In the genomic region with DNA sequence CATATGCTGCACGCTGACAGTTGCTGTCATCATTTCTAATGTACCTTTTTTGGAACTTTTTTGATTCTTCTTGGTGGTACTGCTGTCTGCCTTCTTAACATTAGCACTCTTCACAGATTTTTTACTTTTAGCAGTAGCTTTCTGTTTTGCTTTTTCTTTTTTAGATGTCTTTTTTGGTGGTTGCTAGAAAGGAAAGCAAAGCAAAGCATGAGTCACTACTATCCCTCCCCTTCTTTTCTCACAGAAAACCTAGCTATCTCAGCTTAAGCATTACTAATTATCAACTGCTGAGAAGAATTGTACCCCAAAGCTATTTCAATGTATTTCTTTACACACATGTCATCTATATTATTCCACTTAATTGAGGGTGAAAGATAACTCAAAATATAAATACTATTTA, we compare ENCODE assay signal across 32 mouse cellular contexts.
"Had no signal": no experiment of that assay in that cellular context is flagged by ENCODE, and none has a peak within 500 bp of the region (broad histone marks: within the 10 kb centered on the region; RNA-seq: fewer than 3 reads in every experiment).

No protein-coding gene starts in this region.

- DNase-seq: left cerebral cortex, postnatal 4 days; liver; liver, embryonic 13.5 days; liver, postnatal 0 days; lung, adult 18-20 months; lung, adult 2 months; lung, embryonic 14.5 days; lung, postnatal 10 days; lung, postnatal 14 days; lung, postnatal 36 days; lung, postnatal 4 days; midbrain, embryonic 14.5 days had no signal

- ATAC-seq: liver, embryonic 12.5 days; liver, postnatal 0 days; lung, postnatal 0 days; midbrain, embryonic 13.5 days; midbrain, embryonic 15.5 days; midbrain, embryonic 16.5 days had no signal

- H3K9ac ChIP-seq: limb, embryonic 12.5 days; limb, embryonic 13.5 days; limb, embryonic 15.5 days; liver, embryonic 12.5 days; liver, embryonic 13.5 days; liver, embryonic 14.5 days; liver, embryonic 15.5 days; liver, postnatal 0 days; lung, embryonic 14.5 days; lung, embryonic 15.5 days; midbrain, embryonic 12.5 days; midbrain, embryonic 13.5 days; midbrain, embryonic 15.5 days; neural tube, embryonic 12.5 days had no signal

- H3K4me2 ChIP-seq: limb, embryonic 12.5 days; limb, embryonic 13.5 days; limb, embryonic 15.5 days; liver, embryonic 11.5 days; liver, embryonic 12.5 days; liver, embryonic 13.5 days; liver, embryonic 15.5 days; lung, embryonic 14.5 days; lung, embryonic 15.5 days; midbrain, embryonic 11.5 days; midbrain, embryonic 12.5 days; midbrain, embryonic 13.5 days; midbrain, embryonic 15.5 days; neural tube, embryonic 12.5 days had no signal

- H3K27me3 ChIP-seq: limb, embryonic 12.5 days; limb, embryonic 13.5 days; limb, embryonic 15.5 days; liver, embryonic 12.5 days; liver, embryonic 13.5 days; liver, embryonic 15.5 days; lung, embryonic 15.5 days; megakaryocyte, embryonic 14.5 days; midbrain, embryonic 12.5 days; midbrain, embryonic 13.5 days; midbrain, embryonic 15.5 days; neural tube, embryonic 12.5 days had no signal

- H3K4me1 ChIP-seq: limb, embryonic 10.5 days; limb, embryonic 12.5 days; liver, embryonic 12.5 days; liver, embryonic 13.5 days; liver, embryonic 15.5 days; lung, embryonic 15.5 days; megakaryocyte, embryonic 14.5 days; midbrain, embryonic 10.5 days; midbrain, embryonic 12.5 days; midbrain, embryonic 13.5 days; midbrain, embryonic 15.5 days; neural tube, embryonic 12.5 days had no signal

- H3K9me3 ChIP-seq: limb, embryonic 10.5 days; limb, embryonic 12.5 days; limb, embryonic 13.5 days; limb, embryonic 15.5 days; liver, embryonic 12.5 days; liver, embryonic 13.5 days; liver, embryonic 15.5 days; lung, embryonic 15.5 days; megakaryocyte, embryonic 14.5 days; midbrain, embryonic 10.5 days; midbrain, embryonic 12.5 days; midbrain, embryonic 13.5 days; midbrain, embryonic 15.5 days; neural tube, embryonic 12.5 days had no signal

- H3K4me3 ChIP-seq: limb, embryonic 10.5 days; limb, embryonic 12.5 days; limb, embryonic 13.5 days; limb, embryonic 15.5 days; liver, embryonic 12.5 days; liver, embryonic 13.5 days; liver, embryonic 15.5 days; lung, embryonic 15.5 days; megakaryocyte, embryonic 14.5 days; midbrain, embryonic 10.5 days; midbrain, embryonic 12.5 days; midbrain, embryonic 13.5 days; midbrain, embryonic 15.5 days; myocyte; neural tube, embryonic 12.5 days had no signal

- H3K27ac ChIP-seq: limb, embryonic 10.5 days; limb, embryonic 12.5 days; limb, embryonic 13.5 days; limb, embryonic 15.5 days; liver, embryonic 12.5 days; liver, embryonic 13.5 days; liver, embryonic 14.5 days; liver, embryonic 15.5 days; lung, embryonic 15.5 days; macrophage; midbrain, embryonic 10.5 days; midbrain, embryonic 12.5 days; midbrain, embryonic 13.5 days; midbrain, embryonic 15.5 days; neural tube, embryonic 12.5 days had no signal
